Mouse (Mus musculus): ENCODE measurements around the gene Pon1. TPM values are rescaled to one million over a fixed set of nuclear protein-coding genes. Genes with fewer than 3 reads are reported as not detected.
"Not testable (repeated sequence)": the region's sequence is repeated elsewhere in the genome, so short reads cannot be mapped to it uniquely, and the experiment has no call there.

The Pon1 gene
- total RNA-seq (2021), result not detected
- long read RNA-seq, experiment 1, result 0 reads
- long read RNA-seq, experiment 2, result 0 reads

- H3K27ac ChIP-seq, result no peak within 1 kb of the TSS
- no peak for TF ChIP-seq CTCF (conservative IDR thresholded peaks at IDR 0.05)
- DNase-seq (ENCODE audit: low spot score in 2 of 2), result no peak
These were observed at the start of gene Pon1 for GRCm38 (mm10) chr6:5193693-5194092. Gene Pon1, minus strand, starts transcription at chr6:5193946.

GRCm38 (mm10) chr6:5238799-5239198 is 45.1 kb upstream of the Pon1 start:
- DNase-seq (ENCODE audit: low spot score in 2 of 2), result no peak
- TF ChIP-seq CTCF (conservative IDR thresholded peaks at IDR 0.05), result no peak
- Histone ChIP-seq H3K4me3 (no peak overlapping the region), H3K27ac (no peak overlapping the region)

More at GRCm38 (mm10) chr6:5193693-5194092, at the start of gene Pon1:
- no peak within 1 kb of the TSS for H3K4me3 ChIP-seq

GRCm38 (mm10) chr6:5237510-5237909 is 43.8 kb upstream of the Pon1 start:
- DNase-seq (ENCODE audit: low spot score in 2 of 2), result no peak
- TF ChIP-seq CTCF (conservative IDR thresholded peaks at IDR 0.05), result no peak
- Histone ChIP-seq H3K27ac (no peak overlapping the region), H3K4me3 (no peak overlapping the region)

- Histone ChIP-seq H3K4me3 (no peak overlapping the region), H3K27ac (no peak overlapping the region)
- no peak for TF ChIP-seq CTCF (conservative IDR thresholded peaks at IDR 0.05)
- no peak for DNase-seq (ENCODE audit: low spot score in 2 of 2)
These were observed 43.2 kb upstream of the Pon1 start for GRCm38 (mm10) chr6:5236843-5237371.

GRCm38 (mm10) chr6:5234563-5234962 is 40.8 kb upstream of the Pon1 start:
- no peak overlapping the region for H3K27ac ChIP-seq
- H3K4me3 ChIP-seq, result no peak overlapping the region
- TF ChIP-seq CTCF (conservative IDR thresholded peaks at IDR 0.05), result no peak
- DNase-seq (ENCODE audit: low spot score in 2 of 2), result no peak

- Histone ChIP-seq H3K27ac (no peak overlapping the region), H3K4me3 (no peak overlapping the region)
- TF ChIP-seq CTCF (conservative IDR thresholded peaks at IDR 0.05), result no peak
- no peak for DNase-seq (ENCODE audit: low spot score in 2 of 2)
These were observed 40.1 kb upstream of the Pon1 start for GRCm38 (mm10) chr6:5233812-5234211.

GRCm38 (mm10) chr6:5232022-5232421 is 38.3 kb upstream of the Pon1 start:
- no peak overlapping the region for H3K27ac ChIP-seq
- H3K4me3 ChIP-seq, result no peak overlapping the region
- no peak for TF ChIP-seq CTCF (conservative IDR thresholded peaks at IDR 0.05)
- no peak for DNase-seq (ENCODE audit: low spot score in 2 of 2)

GRCm38 (mm10) chr6:5230261-5230660 is 36.5 kb upstream of the Pon1 start:
- no peak overlapping the region for H3K4me3 ChIP-seq
- DNase-seq (ENCODE audit: low spot score in 2 of 2), result no peak
- TF ChIP-seq CTCF (conservative IDR thresholded peaks at IDR 0.05), result no peak
- H3K27ac ChIP-seq, result no peak overlapping the region

GRCm38 (mm10) chr6:5223551-5223950 is 29.8 kb upstream of the Pon1 start:
- H3K4me3 ChIP-seq; DNase-seq (ENCODE audit: low spot score in 2 of 2); H3K27ac ChIP-seq: not testable (repeated sequence)

- no peak for DNase-seq (ENCODE audit: low spot score in 2 of 2)
- no peak overlapping the region for H3K4me3 ChIP-seq
These were observed 28.3 kb upstream of the Pon1 start for GRCm38 (mm10) chr6:5222080-5222479.

GRCm38 (mm10) chr6:5218190-5218589 is 24.4 kb upstream of the Pon1 start:
- H3K4me3 ChIP-seq, result no peak overlapping the region
- no peak for TF ChIP-seq CTCF (conservative IDR thresholded peaks at IDR 0.05)
- H3K27ac ChIP-seq, result no peak overlapping the region
- no peak for DNase-seq (ENCODE audit: low spot score in 2 of 2)

More at GRCm38 (mm10) chr6:5222080-5222479, 28.3 kb upstream of the Pon1 start:
- TF ChIP-seq CTCF (conservative IDR thresholded peaks at IDR 0.05), result no peak
- no peak overlapping the region for H3K27ac ChIP-seq

- DNase-seq (ENCODE audit: low spot score in 2 of 2), result no peak
- H3K27ac ChIP-seq, result no peak overlapping the region
- TF ChIP-seq CTCF (conservative IDR thresholded peaks at IDR 0.05), result no peak
- no peak overlapping the region for H3K4me3 ChIP-seq
These were observed 14.1 kb upstream of the Pon1 start for GRCm38 (mm10) chr6:5207817-5208216.

GRCm38 (mm10) chr6:5199916-5200315 is 6.2 kb upstream of the Pon1 start:
- H3K4me3 ChIP-seq, result no peak overlapping the region
- H3K27ac ChIP-seq, result no peak overlapping the region
- TF ChIP-seq CTCF (conservative IDR thresholded peaks at IDR 0.05), result no peak
- DNase-seq (ENCODE audit: low spot score in 2 of 2), result no peak

GRCm38 (mm10) chr6:5199376-5199905 is 5.7 kb upstream of the Pon1 start:
- Histone ChIP-seq H3K4me3 (no peak overlapping the region), H3K27ac (no peak overlapping the region)
- TF ChIP-seq CTCF (conservative IDR thresholded peaks at IDR 0.05), result no peak
- no peak for DNase-seq (ENCODE audit: low spot score in 2 of 2)
